Mouse (Mus musculus) thymus, adult 2 months (tissue): ENCODE results near the gene Ttyh1.

Experiments
- CTCF ChIP-seq: fragments of 200-500 bp; IDR thresholded peaks from 2 replicates; pipeline ENCODE4 v1.5.1; 2012; ENCODE audit warnings: mild to moderate bottlenecking, control low read depth, low read length, moderate library complexity, borderline replicate concordance; ENCODE audit not compliant: control insufficient read depth, poor library complexity, insufficient read depth; ENCODE audit errors: extremely low read depth
- POLR2A ChIP-seq: fragments of 200-500 bp; IDR thresholded peaks from 2 replicates; pipeline ENCODE4 v1.6.1; 2012; ENCODE audit warnings: mild to moderate bottlenecking, low read length, control low read depth, moderate library complexity; ENCODE audit not compliant: control insufficient read depth, poor library complexity, insufficient read depth; ENCODE audit errors: extremely low read depth

- TF ChIP-seq CTCF (no peak), POLR2A (no peak)
Observed at GRCm38 (mm10) chr7:4088679-4089078, 30.5 kb upstream of the Ttyh1 start.
